Mouse (Mus musculus) right cerebral cortex, postnatal 36 days (tissue): Measurements from ENCODE around the gene Rin3.

ENCODE experiments used
- DNase-seq, 2 experiments: peaks; one replicate each; pipeline ENCODE4 v3.0.0; 2022; ENCODE audit warnings: low spot score in 2 of 2, mixed read lengths in 1 of 2

The Rin3 gene

GRCm38 (mm10) chr12:102302831-102303351, 20.0 kb downstream of the Rin3 start:
- no peak for DNase-seq

GRCm38 (mm10) chr12:102303867-102304266, 21.0 kb downstream of the Rin3 start:
- peak in 1 of 2 experiments; percentile 30 for DNase-seq

- DNase-seq = no peak
Measured at GRCm38 (mm10) chr12:102305069-102305836, 22.4 kb downstream of the Rin3 start.

- no peak for DNase-seq
Measured at GRCm38 (mm10) chr12:102308001-102308456, 25.2 kb downstream of the Rin3 start.

GRCm38 (mm10) chr12:102308457-102309011, 25.7 kb downstream of the Rin3 start:
- DNase-seq = peak; percentile 63 to 69

GRCm38 (mm10) chr12:102309099-102309799, 26.4 kb downstream of the Rin3 start:
- DNase-seq = no peak

GRCm38 (mm10) chr12:102309800-102310195, 26.9 kb downstream of the Rin3 start:
- no peak for DNase-seq

GRCm38 (mm10) chr12:102310261-102310660, 27.4 kb downstream of the Rin3 start:
- DNase-seq = no peak

- no peak for DNase-seq
Measured at GRCm38 (mm10) chr12:102311454-102311853, 28.6 kb downstream of the Rin3 start.

- no peak for DNase-seq
Measured at GRCm38 (mm10) chr12:102319150-102319549, 36.3 kb downstream of the Rin3 start.

GRCm38 (mm10) chr12:102319899-102320298, 37.1 kb downstream of the Rin3 start:
- DNase-seq = no peak

GRCm38 (mm10) chr12:102320322-102320721, 37.5 kb downstream of the Rin3 start:
- no peak for DNase-seq

GRCm38 (mm10) chr12:102321064-102321728, 38.3 kb downstream of the Rin3 start:
- no peak for DNase-seq

GRCm38 (mm10) chr12:102321855-102322254, 39.0 kb downstream of the Rin3 start:
- no peak for DNase-seq

GRCm38 (mm10) chr12:102323392-102323791, 40.5 kb downstream of the Rin3 start:
- DNase-seq = no peak

GRCm38 (mm10) chr12:102324156-102324885, 41.5 kb downstream of the Rin3 start:
- DNase-seq = no peak

- DNase-seq = no peak
Measured at GRCm38 (mm10) chr12:102324886-102325220, 42.0 kb downstream of the Rin3 start.

GRCm38 (mm10) chr12:102326753-102327340, 44.0 kb downstream of the Rin3 start:
- DNase-seq = no peak

GRCm38 (mm10) chr12:102327525-102327924, 44.7 kb downstream of the Rin3 start:
- DNase-seq = no peak

- DNase-seq = no peak
Measured at GRCm38 (mm10) chr12:102328090-102328489, 45.2 kb downstream of the Rin3 start.

- no peak for DNase-seq
Measured at GRCm38 (mm10) chr12:102330188-102330587, 47.3 kb downstream of the Rin3 start.
